Comparison of ENCODE assay signal across 17 mouse cellular contexts in genomic region chr4:135899050-135899448, GRCm38 (mm10). TPM values are rescaled to one million over a fixed set of nuclear protein-coding genes. Genes with fewer than 3 reads are reported as not detected.
DNase-seq lines count a peak whose midpoint lies in the region; ATAC-seq and TF ChIP-seq lines count a peak whose summit lies in the region.
"Had no signal": no experiment of that assay in that cellular context is flagged by ENCODE, and none has a peak within 500 bp of the region (broad histone marks: within the 10 kb centered on the region; RNA-seq: fewer than 3 reads in every experiment).

No protein-coding gene starts in this region.

- peaks cover 2% of the 10 kb centered on the region for H3K9me3 ChIP-seq in CH12.LX (replicated peaks; ENCODE audit: low read length)
- no peaks in the 10 kb centered on the region for H3K9me3 ChIP-seq in liver, embryonic 15.5 days (replicated peaks)
- H3K9me3 ChIP-seq: embryonic facial prominence, embryonic 12.5 days had no signal

- no peak overlapping the region for H3K9ac ChIP-seq in CH12.LX (ENCODE audit: insufficient read depth, low read depth)
- H3K9ac ChIP-seq in liver, embryonic 15.5 days: no peak overlapping the region
- H3K9ac ChIP-seq: embryonic facial prominence, embryonic 12.5 days; lung, embryonic 14.5 days had no signal

- TF ChIP-seq CTCF in CH12.LX (conservative IDR thresholded peaks at IDR 0.05 in 1 of 2, IDR thresholded peaks at IDR 0.05 in 1 of 2; ENCODE audit: low read depth in 2 of 2, low read length in 2 of 2): no peak; a peak in 1 of 4 replicates
- TF ChIP-seq CTCF in bone marrow, adult 2 months (IDR thresholded peaks at IDR 0.05; ENCODE audit: control insufficient read depth, insufficient read depth, low read length): no peak

- ATAC-seq in liver, embryonic 15.5 days (ENCODE audit: insufficient read depth): no peak
- peak; percentile 73 for ATAC-seq in monocyte, adult 5-6 weeks (replicated peaks; ENCODE audit: insufficient number of reproducible peaks, low FRiP score, low TSS enrichment, poor library complexity, severe bottlenecking)
- ATAC-seq in cerebellum, adult (ENCODE audit: insufficient number of reproducible peaks, low FRiP score, low TSS enrichment): no peak
- ATAC-seq: forebrain, embryonic 14.5 days; midbrain, embryonic 16.5 days had no signal

- no peaks in the 10 kb centered on the region for H3K27me3 ChIP-seq in CH12.LX (replicated peaks)
- no peaks in the 10 kb centered on the region for H3K27me3 ChIP-seq in liver, embryonic 15.5 days
- H3K27me3 ChIP-seq: embryonic facial prominence, embryonic 12.5 days had no signal

- H3K36me3 ChIP-seq in CH12.LX (replicated peaks in 1 of 2; ENCODE audit: control insufficient read depth in 1 of 2, insufficient read depth in 1 of 2, low read length in 1 of 2): peaks cover 0 to 5% of the 10 kb centered on the region in 2 experiments
- H3K36me3 ChIP-seq in liver, embryonic 15.5 days (replicated peaks): no peaks in the 10 kb centered on the region
- H3K36me3 ChIP-seq: embryonic facial prominence, embryonic 12.5 days had no signal

- no peak for TF ChIP-seq POLR2A in CH12.LX (IDR thresholded peaks at IDR 0.05; ENCODE audit: low read depth, low read length)
- TF ChIP-seq POLR2A in bone marrow, adult 2 months (IDR thresholded peaks at IDR 0.05; ENCODE audit: borderline replicate concordance, control insufficient read depth, low read depth, low read length): no peak

- WGBS in bone marrow, adult 2 months: 27% methylated on average over 7 of the region's 7 CpGs
- 53% methylated on average over 7 of the region's 7 CpGs for WGBS in liver, embryonic 15.5 days (ENCODE audit: insufficient replicate concordance)

- no peak overlapping the region for H3K4me2 ChIP-seq in CH12.LX (ENCODE audit: insufficient read depth, low read depth, poor library complexity, severe bottlenecking)
- no peak overlapping the region for H3K4me2 ChIP-seq in liver, embryonic 15.5 days
- H3K4me2 ChIP-seq: embryonic facial prominence, embryonic 12.5 days; lung, embryonic 14.5 days had no signal

- no peaks in the 10 kb centered on the region for H3K79me2 ChIP-seq in CH12.LX (replicated peaks; ENCODE audit: control insufficient read depth, extremely low read depth, insufficient read depth, poor library complexity, severe bottlenecking)

- peak overlapping the region; percentile 9; the same call in 1 of the 2 replicates for H3K27ac ChIP-seq in CH12.LX (ENCODE audit: insufficient read depth, low read depth)
- peak overlapping the region; percentile 61 for H3K27ac ChIP-seq in bone marrow, adult 2 months (ENCODE audit: control insufficient read depth, insufficient read depth, low read depth, low read length, poor library complexity)
- H3K27ac ChIP-seq in liver, embryonic 15.5 days (replicated peaks): peak overlapping the region; percentile 87
- H3K27ac ChIP-seq: embryonic facial prominence, embryonic 12.5 days; left cerebral cortex, adult 2 months had no signal

- DNase-seq in CH12.LX (ENCODE audit: extremely low read depth): no peak
- DNase-seq in thymus, postnatal 25 days: no peak
- DNase-seq in cerebellum, adult 18-20 months: no peak
- DNase-seq: cerebellum, adult 9-11 months; gastrocnemius, postnatal 25 days; kidney, adult 9 months; right cerebral cortex, postnatal 4 days had no signal

- in situ Hi-C loops in CH12.LX (cut with MboI; ENCODE audit: low pct_ligation_motif_present, low pct_unique_long_range_greater_than_20kb, low sequenced_read_pairs): loop anchor here (5.0 kb wide), 1 partner anchor 153 kb away; the partner anchor contains the start of gene Rpl11

- TF ChIP-seq EP300 in CH12.LX (IDR thresholded peaks at IDR 0.05; ENCODE audit: low read length): no peak

- peaks cover 44 to 76% of the 10 kb centered on the region in 2 experiments for H3K4me1 ChIP-seq in CH12.LX (ENCODE audit: control insufficient read depth in 1 of 2, insufficient read depth in 2 of 2)
- H3K4me1 ChIP-seq in bone marrow, adult 2 months (ENCODE audit: control insufficient read depth, insufficient read depth, low read length): peaks cover 10% of the 10 kb centered on the region; the same call in 1 of the 2 replicates
- peaks cover 57% of the 10 kb centered on the region for H3K4me1 ChIP-seq in liver, embryonic 15.5 days (replicated peaks)
- H3K4me1 ChIP-seq: embryonic facial prominence, embryonic 12.5 days had no signal

- TF ChIP-seq RAD21 in CH12.LX (IDR thresholded peaks at IDR 0.05; ENCODE audit: low read depth, low read length): no peak

- H3K4me3 ChIP-seq in CH12.LX (replicated peaks in 1 of 3; ENCODE audit: low read depth in 2 of 3, low read length in 2 of 3, poor library complexity in 1 of 3): no peak overlapping the region
- H3K4me3 ChIP-seq in bone marrow, adult 2 months (replicated peaks; ENCODE audit: control insufficient read depth, low read depth, low read length): no peak overlapping the region
- H3K4me3 ChIP-seq in liver, embryonic 15.5 days (replicated peaks): no peak overlapping the region
- H3K4me3 ChIP-seq: embryonic facial prominence, embryonic 12.5 days; left cerebral cortex, adult 2 months had no signal

- dilution Hi-C loops in CH12.LX (cut with MboI; ENCODE audit: extremely low pct_ligation_motif_present, extremely low pct_unique_long_range_greater_than_20kb, low sequenced_read_pairs): no loop called here

TF ChIP-seq in CH12.LX, 34 proteins besides CTCF, POLR2A, EP300 and RAD21:
- TF ChIP-seq MXI1 (IDR thresholded peaks at IDR 0.05; ENCODE audit: low read depth, low read length) (no peak), ETS1 (conservative IDR thresholded peaks at IDR 0.05; ENCODE audit: low read depth, low read length) (no peak), ELF1 (IDR thresholded peaks at IDR 0.05; ENCODE audit: low read depth, low read length) (no peak), USF1 (IDR thresholded peaks at IDR 0.05; ENCODE audit: low read depth, low read length) (no peak), ZMIZ1 (IDR thresholded peaks at IDR 0.05; ENCODE audit: low read depth, low read length) (no peak), CHD2 (IDR thresholded peaks at IDR 0.05; ENCODE audit: low read length) (no peak)

RNA-seq across cellular contexts. Expression of gene Cnr2, which starts 3.9 kb away (rescaled TPM):
- total RNA-seq in CH12.LX (2012; rRNA removed) (5.6 and 6.5 TPM in 2 replicates), CH12.LX (2014; rRNA removed) (13.5 and 13.8 TPM in 2 replicates)
- 9.4 and 10.6 TPM in 2 replicates for polyA plus RNA-seq in CH12.LX (2012; ENCODE audit: insufficient read length, low read depth)
- polyA plus RNA-seq in bone marrow, adult 2 months (2011; ENCODE audit: insufficient read depth, insufficient read length, low replicate concordance, missing spikeins): 4.6 and 12.2 TPM in 2 replicates
- polyA plus RNA-seq in liver, embryonic 15.5 days (2015; fragmentation: Nextera tagmentation; extraction: Ambion mirVana): 2.8 and 3.0 TPM in 2 replicates
- 12.0 to 23.7 TPM (median 19.9 TPM) in 3 replicates for total RNA-seq in monocyte, adult 5-6 weeks (2017)
- polyA plus RNA-seq: erythroblast, embryonic 14.5 days had no signal

RNA-seq across cellular contexts. Expression of gene Fuca1, which starts 21.5 kb away (rescaled TPM):
- 63.2 and 77.6 TPM in 2 replicates for total RNA-seq in CH12.LX (2012; rRNA removed)
- 28.6 and 32.6 TPM in 2 replicates for total RNA-seq in CH12.LX (2014; rRNA removed)
- polyA plus RNA-seq in CH12.LX (2012; ENCODE audit: insufficient read length, low read depth): 66.5 and 71.5 TPM in 2 replicates
- polyA plus RNA-seq in bone marrow, adult 2 months (2011; ENCODE audit: insufficient read depth, insufficient read length, low replicate concordance, missing spikeins): 57.7 and 172 TPM in 2 replicates
- 24.0 and 29.4 TPM in 2 replicates for polyA plus RNA-seq in liver, embryonic 15.5 days (2015; fragmentation: Nextera tagmentation; extraction: Ambion mirVana)
- 180 to 259 TPM (median 226 TPM) in 3 replicates for total RNA-seq in monocyte, adult 5-6 weeks (2017)

RNA-seq across cellular contexts. Expression of gene Pnrc2, which starts 25.4 kb away (rescaled TPM):
- total RNA-seq in CH12.LX (2012; rRNA removed) (22.2 and 30.5 TPM in 2 replicates), CH12.LX (2014; rRNA removed) (46.9 and 55.0 TPM in 2 replicates)
- 32.8 and 34.4 TPM in 2 replicates for polyA plus RNA-seq in CH12.LX (2012; ENCODE audit: insufficient read length, low read depth)
- polyA plus RNA-seq in bone marrow, adult 2 months (2011; ENCODE audit: insufficient read depth, insufficient read length, low replicate concordance, missing spikeins): 37.3 and 38.3 TPM in 2 replicates
- 77.1 and 78.3 TPM in 2 replicates for polyA plus RNA-seq in liver, embryonic 15.5 days (2015; fragmentation: Nextera tagmentation; extraction: Ambion mirVana)
- 342 to 380 TPM (median 364 TPM) in 3 replicates for total RNA-seq in monocyte, adult 5-6 weeks (2017)

RNA-seq across cellular contexts. Expression of gene Srsf10, which starts 43.5 kb away (rescaled TPM):
- total RNA-seq in CH12.LX (2012; rRNA removed) (85.7 and 127 TPM in 2 replicates), CH12.LX (2014; rRNA removed) (179 and 197 TPM in 2 replicates)
- 291 and 341 TPM in 2 replicates for polyA plus RNA-seq in CH12.LX (2012; ENCODE audit: insufficient read length, low read depth)
- polyA plus RNA-seq in bone marrow, adult 2 months (2011; ENCODE audit: insufficient read depth, insufficient read length, low replicate concordance, missing spikeins): 221 and 300 TPM in 2 replicates
- polyA plus RNA-seq in liver, embryonic 15.5 days (2015; fragmentation: Nextera tagmentation; extraction: Ambion mirVana): 87.2 and 90.0 TPM in 2 replicates
- 233 to 426 TPM (median 303 TPM) in 3 replicates for total RNA-seq in monocyte, adult 5-6 weeks (2017)

RNA-seq across cellular contexts. Expression of gene Hmgcl, which starts 47.2 kb away (rescaled TPM):
- total RNA-seq in CH12.LX (2012; rRNA removed) (32.4 and 42.7 TPM in 2 replicates), CH12.LX (2014; rRNA removed) (38.0 and 39.5 TPM in 2 replicates)
- 27.2 and 27.6 TPM in 2 replicates for polyA plus RNA-seq in CH12.LX (2012; ENCODE audit: insufficient read length, low read depth)
- 39.0 and 65.5 TPM in 2 replicates for polyA plus RNA-seq in bone marrow, adult 2 months (2011; ENCODE audit: insufficient read depth, insufficient read length, low replicate concordance, missing spikeins)
- polyA plus RNA-seq in liver, embryonic 15.5 days (2015; fragmentation: Nextera tagmentation; extraction: Ambion mirVana): 91.4 and 96.5 TPM in 2 replicates
- 56.8 to 67.9 TPM (median 60.9 TPM) in 3 replicates for total RNA-seq in monocyte, adult 5-6 weeks (2017)

Comparison
In these comparisons a context has a peak if more than half of its experiments do, and no peak if none do; other contexts are left out.
1. H3K27ac ChIP-seq: peak in every context shown above with its lines; median percentile 87 in liver, embryonic 15.5 days; 61 in bone marrow, adult 2 months; 9 in CH12.LX.